Mouse (Mus musculus) A20 (cell line): ENCODE measurements around the gene Clnk.

Experiments used
- DNase-seq: peaks from one replicate; pipeline ENCODE4 v3.0.0-alpha.2; 2011; ENCODE audit warnings: low read depth, low spot score

Gene Clnk

GRCm38 (mm10) chr5:38752749-38753148 lies 123.9 kb downstream of the Clnk start:
- DNase-seq, result no peak

GRCm38 (mm10) chr5:38708940-38709581 lies 167.6 kb downstream of the Clnk start:
- DNase-seq, result no peak

- no peak for DNase-seq
Measured at GRCm38 (mm10) chr5:38707364-38708075, 169.1 kb downstream of the Clnk start.

GRCm38 (mm10) chr5:38702941-38703340 lies 173.7 kb downstream of the Clnk start:
- no peak for DNase-seq

- DNase-seq, result no peak
Measured at GRCm38 (mm10) chr5:38702091-38702490, 174.5 kb downstream of the Clnk start.

GRCm38 (mm10) chr5:38698466-38698865 lies 178.1 kb downstream of the Clnk start:
- no peak for DNase-seq

GRCm38 (mm10) chr5:38698046-38698445 lies 178.6 kb downstream of the Clnk start:
- no peak for DNase-seq

- DNase-seq, result no peak
Measured at GRCm38 (mm10) chr5:38696616-38697375, 179.8 kb downstream of the Clnk start.

- no peak for DNase-seq
Measured at GRCm38 (mm10) chr5:38692859-38693258, 183.8 kb downstream of the Clnk start.

GRCm38 (mm10) chr5:38689186-38689585 lies 187.4 kb downstream of the Clnk start:
- no peak for DNase-seq

- no peak for DNase-seq
Measured at GRCm38 (mm10) chr5:38687694-38688093, 188.9 kb downstream of the Clnk start.

- DNase-seq, result no peak
Measured at GRCm38 (mm10) chr5:38684164-38684911, 192.3 kb downstream of the Clnk start, which contains the start of gene Zfp518b. Gene Zfp518b, minus strand, starts transcription at chr5:38684826.

GRCm38 (mm10) chr5:38658836-38659235 lies 217.8 kb downstream of the Clnk start:
- no peak for DNase-seq
